Mouse (Mus musculus) ES-E14 (cell line): ENCODE measurements around the gene Ms4a4d. TPM values are rescaled to one million over a fixed set of nuclear protein-coding genes. Genes with fewer than 3 reads are reported as not detected.
"Not testable (repeated sequence)": the region's sequence is repeated elsewhere in the genome, so short reads cannot be mapped to it uniquely, and the experiment has no call there.

ENCODE experiments used
- DNase-seq: peaks from one replicate; pipeline ENCODE4 v3.0.0-alpha.2; 2013; ENCODE audit warnings: low read depth, low spot score
- H3K27ac ChIP-seq: 2 replicates; pipeline ENCODE4 v1.5.1; 2012; ENCODE audit warnings: low read depth, mild to moderate bottlenecking, low read length, moderate library complexity, mixed read lengths; ENCODE audit not compliant: poor library complexity, insufficient read depth, severe bottlenecking
- H3K36me3 ChIP-seq: 2 replicates; pipeline ENCODE4 v1.6.1; 2012; ENCODE audit warnings: mild to moderate bottlenecking, low read length, moderate library complexity, mixed read lengths; ENCODE audit not compliant: control insufficient read depth, poor library complexity, insufficient read depth, severe bottlenecking
- H3K4me1 ChIP-seq, 2 experiments: fragments of 150-350 bp in 1 of 2; sonication (generic) in 1 of 2; 2 replicates each; pipeline ENCODE4 v1.6.1; 2012; ENCODE audit warnings: low read length in 2 of 2, mild to moderate bottlenecking in 1 of 2, mixed read lengths in 1 of 2; ENCODE audit not compliant: control insufficient read depth in 2 of 2, insufficient read depth in 2 of 2, poor library complexity in 1 of 2
- H3K4me3 ChIP-seq, 2 experiments: fragments of 150-350 bp in 1 of 2; sonication (generic) in 1 of 2; 2 replicates each; pipeline ENCODE4 v1.5.1; 2012; ENCODE audit warnings: low read length in 2 of 2, low read depth in 1 of 2, mild to moderate bottlenecking in 1 of 2, mixed read lengths in 1 of 2; ENCODE audit not compliant: insufficient read depth in 1 of 2, poor library complexity in 1 of 2, severe bottlenecking in 1 of 2
- H3K9ac ChIP-seq: 2 replicates; pipeline ENCODE4 v1.6.1; 2012; ENCODE audit warnings: low read depth, mild to moderate bottlenecking, low read length, mixed read lengths; ENCODE audit not compliant: poor library complexity, insufficient read depth, severe bottlenecking
- H3K9me3 ChIP-seq: fragments of 150-350 bp; sonication (generic); 2 replicates; pipeline ENCODE4 v1.6.1; 2012; ENCODE audit warnings: low read depth, mild to moderate bottlenecking, low read length; ENCODE audit not compliant: control insufficient read depth, insufficient read depth
- CHD2 ChIP-seq: IDR thresholded peaks from 2 replicates; pipeline ENCODE4 v1.6.1; 2014; ENCODE audit warnings: mild to moderate bottlenecking, low read depth, low read length, inconsistent platforms
- HCFC1 ChIP-seq: IDR thresholded peaks from 2 replicates; pipeline ENCODE4 v1.6.1; 2012; ENCODE audit warnings: low read length, inconsistent platforms, borderline replicate concordance; ENCODE audit not compliant: insufficient read depth
- MAFK ChIP-seq: IDR thresholded peaks from 2 replicates; pipeline ENCODE4 v1.6.1; 2014; ENCODE audit warnings: mild to moderate bottlenecking, low read depth, low read length, inconsistent platforms; ENCODE audit not compliant: insufficient read depth
- ZC3H11A ChIP-seq: IDR thresholded peaks from 2 replicates; pipeline ENCODE4 v1.6.1; 2012; ENCODE audit warnings: low read depth, mild to moderate bottlenecking, inconsistent platforms, low read length, borderline replicate concordance
- ZNF384 ChIP-seq: IDR thresholded peaks from 2 replicates; pipeline ENCODE4 v1.6.1; 2012; ENCODE audit warnings: low read depth, low read length, inconsistent platforms
- in situ Hi-C, 2 experiments: fragments of 600-800 bp; cut with MboI; formaldehyde crosslinking; loops; one replicate each; pipeline ENCODE4 v1.15.1; 2025; ENCODE audit warnings: low sequenced_read_pairs in 2 of 2, inconsistent platforms in 1 of 2; ENCODE audit not compliant: unreplicated experiment in 2 of 2
- total RNA-seq: library from RNA; depleted of rRNA; stranded (reverse); fragments of 300-350 nt; gene quantifications from 2 replicates; pipeline ENCODE4 v1.2.3, GENCODE M21; 2012

Ms4a4d gene
- total RNA-seq, 1 experiment: 1.8 TPM

- Histone ChIP-seq H3K4me3 (no peak overlapping the region), H3K9me3 (no peaks in the 10 kb centered on the region), H3K36me3 (no peaks in the 10 kb centered on the region), H3K27ac (no peak overlapping the region), H3K4me1 (no peaks in the 10 kb centered on the region), H3K9ac (no peak overlapping the region)
- TF ChIP-seq ZC3H11A (no peak), ZNF384 (no peak), HCFC1 (no peak), CHD2 (no peak), MAFK (no peak)
- DNase-seq: no peak
- in situ Hi-C loops: no loop called here
These were observed 18.1 kb downstream of the Ms4a4d start for GRCm38 (mm10) chr19:11554726-11555125.

- in situ Hi-C loops, DNase-seq, H3K36me3 ChIP-seq: not testable (repeated sequence)
These were observed 23.0 kb downstream of the Ms4a4d start for GRCm38 (mm10) chr19:11559560-11559959.

GRCm38 (mm10) chr19:11574965-11575364 is 38.4 kb downstream of the Ms4a4d start:
- no peak for TF ChIP-seq ZNF384
- no peak for TF ChIP-seq ZC3H11A
- no peak for TF ChIP-seq MAFK
- TF ChIP-seq CHD2: no peak
- H3K4me3 ChIP-seq: no peak overlapping the region
- no peaks in the 10 kb centered on the region for H3K4me1 ChIP-seq
- in situ Hi-C loops: no loop called here
- no peak overlapping the region for H3K27ac ChIP-seq
- no peak for DNase-seq
- H3K9ac ChIP-seq: no peak overlapping the region
- H3K36me3 ChIP-seq: no peaks in the 10 kb centered on the region
- H3K9me3 ChIP-seq: no peaks in the 10 kb centered on the region

More at GRCm38 (mm10) chr19:11559560-11559959, 23.0 kb downstream of the Ms4a4d start:
- not testable (repeated sequence) for H3K4me3 ChIP-seq, H3K27ac ChIP-seq, H3K9me3 ChIP-seq, H3K4me1 ChIP-seq, H3K9ac ChIP-seq

- in situ Hi-C loops: no loop called here
- no peak overlapping the region for H3K4me3 ChIP-seq
- H3K27ac ChIP-seq: no peak overlapping the region
- TF ChIP-seq CHD2: no peak
- TF ChIP-seq HCFC1: no peak
- TF ChIP-seq ZC3H11A: no peak
- TF ChIP-seq MAFK: no peak
- no peak for TF ChIP-seq ZNF384
- DNase-seq: no peak
- no peaks in the 10 kb centered on the region for H3K4me1 ChIP-seq
- H3K36me3 ChIP-seq: no peaks in the 10 kb centered on the region
- no peaks in the 10 kb centered on the region for H3K9me3 ChIP-seq
- H3K9ac ChIP-seq: no peak overlapping the region
These were observed 52.6 kb downstream of the Ms4a4d start for GRCm38 (mm10) chr19:11589205-11589604.

- in situ Hi-C loops: no loop called here
- Histone ChIP-seq H3K9me3 (no peaks in the 10 kb centered on the region), H3K9ac (no peak overlapping the region), H3K36me3 (no peaks in the 10 kb centered on the region), H3K4me1 (no peaks in the 10 kb centered on the region), H3K4me3 (no peak overlapping the region), H3K27ac (no peak overlapping the region)
- DNase-seq: no peak
- TF ChIP-seq ZC3H11A (no peak), ZNF384 (no peak), MAFK (no peak), HCFC1 (no peak), CHD2 (no peak)
These were observed 53.4 kb downstream of the Ms4a4d start for GRCm38 (mm10) chr19:11589891-11590449.
